Mouse (Mus musculus): ENCODE results near the gene Atl1.

Atl1 gene

DNA sequence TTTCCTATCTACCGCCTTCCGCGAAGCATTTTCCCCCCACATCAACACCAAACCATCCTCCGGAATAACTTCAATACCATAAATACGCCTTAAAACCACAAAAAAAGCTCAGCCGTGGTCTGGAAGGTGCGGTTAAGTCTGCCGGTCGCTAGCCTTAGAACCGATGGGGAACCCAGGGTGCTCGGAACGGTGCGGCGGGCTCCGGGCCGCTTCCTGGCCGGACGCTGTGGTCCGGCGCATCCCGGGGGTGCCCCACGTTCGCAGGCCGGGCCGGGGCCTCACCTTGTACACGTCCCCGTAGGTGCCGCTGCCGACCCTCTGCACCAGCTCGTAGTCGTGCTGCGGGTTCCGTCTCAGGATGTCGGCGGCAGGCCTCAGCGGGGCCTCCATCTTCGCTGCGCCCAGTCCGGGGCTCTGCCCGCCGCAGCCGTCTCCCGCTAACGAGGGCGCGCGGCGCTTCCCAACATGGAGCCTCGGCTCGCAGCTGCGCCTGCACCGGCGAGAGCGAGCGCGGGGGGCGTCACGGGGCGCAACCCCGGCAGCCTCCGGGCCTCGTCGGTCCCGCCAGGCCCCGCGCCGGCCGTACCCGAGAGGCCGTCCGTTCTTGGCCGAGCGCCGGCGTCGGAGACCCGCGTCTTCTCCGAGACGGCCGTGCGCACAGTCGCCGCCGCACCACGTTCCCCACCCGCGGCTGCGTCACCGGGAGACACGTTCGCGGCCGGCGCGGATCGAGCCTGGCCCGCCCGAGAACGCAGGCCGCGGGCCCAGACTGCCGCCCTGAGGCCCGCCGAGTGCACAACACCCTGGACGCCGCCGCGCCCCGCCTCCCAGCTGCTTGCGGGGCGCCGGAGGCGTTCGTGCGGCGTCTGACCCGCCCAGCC lies at the start of gene Atl1, which contains the start of gene Map4k5:
Atl1 (plus strand) TSS at position 244 of the 881 bp plus-strand sequence.
Map4k5 (minus strand) TSS at position 830 of the 881 bp plus-strand sequence.
- DNase-seq = peak; percentile 93 to 95

DNA sequence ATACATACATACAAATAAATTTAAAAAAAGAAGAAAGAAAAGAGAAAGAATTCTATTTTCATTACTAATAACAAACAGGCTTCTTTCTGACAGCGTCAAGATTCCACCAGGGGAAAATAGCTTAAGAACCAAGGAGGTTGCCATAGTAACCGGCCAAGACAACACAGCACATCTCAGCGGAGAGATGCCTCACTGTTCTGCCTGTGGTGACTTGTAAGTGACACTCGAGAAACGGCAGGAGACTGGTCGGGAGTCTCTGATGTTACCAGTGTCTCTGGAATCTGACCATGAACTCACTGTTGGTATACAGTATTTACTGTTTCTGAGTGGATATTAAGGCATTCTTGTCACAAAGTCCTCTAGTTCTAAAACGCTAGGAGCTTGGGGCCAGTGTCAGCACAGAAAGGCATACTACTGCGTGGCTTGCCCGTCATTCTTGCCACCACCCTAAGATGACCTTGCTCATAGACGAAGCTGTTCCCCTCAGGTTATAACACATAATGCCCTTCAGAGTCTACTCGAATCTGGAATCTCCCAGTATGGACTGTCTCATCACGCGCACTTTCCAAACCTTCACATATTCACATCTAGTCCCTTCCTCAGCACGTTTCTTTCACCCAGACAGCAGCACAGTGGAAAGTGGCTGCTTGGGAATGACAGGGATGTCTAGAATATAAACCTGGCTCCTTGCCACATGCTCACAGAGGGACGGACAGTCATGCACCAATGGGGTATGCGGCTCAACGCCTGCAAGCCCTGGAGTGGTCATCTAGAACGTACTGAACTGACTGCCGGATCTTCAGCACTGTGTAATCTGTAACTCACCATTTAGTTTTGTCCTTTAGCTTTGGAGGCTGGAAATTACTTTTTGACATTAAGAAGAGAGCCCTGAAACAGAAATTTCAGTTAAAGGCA lies 48.6 kb upstream of the Atl1 start:
- no peak for DNase-seq

- no peak for DNase-seq
Observed at GRCm38 (mm10) chr12:69845722-69846121, 46.7 kb upstream of the Atl1 start.

DNA sequence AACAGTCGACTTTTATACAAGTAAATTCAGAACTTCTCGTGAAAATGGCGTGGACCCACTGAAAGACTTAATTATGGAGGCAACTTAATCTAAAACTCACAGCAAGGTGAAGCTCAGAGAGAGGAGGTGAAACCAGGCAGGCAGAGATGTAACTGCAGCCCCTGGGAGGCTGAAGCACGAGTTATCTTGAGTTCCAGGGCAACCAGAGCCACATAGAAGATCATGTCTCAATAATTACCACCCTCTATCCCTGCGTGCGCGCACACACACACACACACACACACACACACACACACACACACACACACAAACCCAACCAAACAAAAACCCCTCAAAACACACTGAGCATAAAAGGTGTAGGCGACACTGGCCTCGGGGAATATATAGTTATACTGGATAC lies 45.9 kb upstream of the Atl1 start:
- no peak for DNase-seq

DNA sequence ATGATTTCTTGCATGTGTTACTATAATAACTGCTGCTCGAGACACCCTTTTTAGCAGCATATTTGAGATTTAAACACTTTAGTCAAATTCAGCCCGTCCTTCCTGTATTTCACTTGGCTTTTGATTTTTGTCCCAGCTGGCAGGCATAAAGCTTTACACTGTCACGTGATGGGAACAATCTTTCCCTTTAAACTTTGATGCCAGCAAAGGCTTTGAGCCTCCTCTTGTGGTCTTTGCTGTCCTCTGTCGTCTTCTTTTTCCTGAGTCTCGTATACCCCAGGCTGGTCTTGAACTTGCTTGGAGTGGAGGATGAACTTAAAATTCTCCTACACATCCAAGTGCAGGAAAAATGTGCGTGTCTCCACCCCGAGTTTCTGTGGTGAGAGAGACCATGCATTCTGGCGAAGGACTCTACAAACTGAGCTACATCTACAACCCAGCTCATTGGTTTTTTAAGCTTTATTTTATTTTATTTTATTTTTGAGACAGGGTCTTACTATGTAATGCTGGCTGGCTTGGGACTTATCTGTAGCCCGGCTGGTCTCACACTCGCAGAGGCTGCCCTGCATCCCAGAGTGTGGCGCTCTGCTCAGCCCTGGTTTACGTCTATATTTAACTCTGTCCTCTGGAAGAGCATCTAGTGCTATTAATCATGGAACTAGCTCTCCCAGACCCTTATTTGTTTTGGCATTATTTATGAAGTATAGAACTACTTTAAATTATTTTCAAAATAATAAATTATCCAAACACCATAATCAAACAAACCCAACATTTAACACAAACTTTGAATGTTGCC lies 44.1 kb upstream of the Atl1 start:
- DNase-seq = no peak

- DNase-seq = no peak
Observed at GRCm38 (mm10) chr12:69852288-69852687, 40.1 kb upstream of the Atl1 start.

- DNase-seq = no peak
Observed at GRCm38 (mm10) chr12:69853387-69853786, 39.0 kb upstream of the Atl1 start.

- DNase-seq = no peak
Observed at GRCm38 (mm10) chr12:69853942-69854341, 38.5 kb upstream of the Atl1 start.

DNA sequence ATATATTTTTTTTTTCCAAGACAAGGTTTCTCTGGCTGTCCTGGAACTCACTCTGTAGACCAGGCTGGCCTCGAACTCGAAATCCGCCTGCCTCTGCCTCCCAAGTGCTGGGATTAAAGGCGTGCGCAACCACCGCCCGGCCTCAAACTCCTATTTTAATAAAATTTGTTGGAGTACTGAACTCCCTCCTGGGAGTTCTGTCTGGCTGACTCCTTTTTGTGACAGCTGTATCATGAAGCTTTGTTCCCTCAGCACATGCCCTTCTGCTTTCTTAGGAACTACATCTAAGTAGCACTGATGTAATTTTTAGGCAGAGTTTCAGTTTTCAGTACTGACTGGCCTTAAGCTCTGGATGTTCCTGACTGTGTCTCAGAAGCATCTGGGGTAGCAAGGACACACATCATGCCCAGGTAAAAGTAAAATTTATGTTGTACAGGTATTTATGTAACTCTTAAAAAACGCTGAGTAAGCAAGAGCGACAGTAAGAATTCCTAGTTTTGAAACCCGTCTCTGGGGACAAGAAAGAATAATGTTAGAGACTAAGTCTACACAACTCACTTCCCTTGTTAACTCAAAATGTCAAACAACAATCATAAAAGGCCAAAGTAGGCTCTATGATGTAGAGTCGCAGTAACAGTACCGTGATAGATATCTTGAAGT lies 36.6 kb upstream of the Atl1 start:
- DNase-seq = no peak

- DNase-seq = no peak
Observed at GRCm38 (mm10) chr12:69856398-69856797, 36.0 kb upstream of the Atl1 start.

DNA sequence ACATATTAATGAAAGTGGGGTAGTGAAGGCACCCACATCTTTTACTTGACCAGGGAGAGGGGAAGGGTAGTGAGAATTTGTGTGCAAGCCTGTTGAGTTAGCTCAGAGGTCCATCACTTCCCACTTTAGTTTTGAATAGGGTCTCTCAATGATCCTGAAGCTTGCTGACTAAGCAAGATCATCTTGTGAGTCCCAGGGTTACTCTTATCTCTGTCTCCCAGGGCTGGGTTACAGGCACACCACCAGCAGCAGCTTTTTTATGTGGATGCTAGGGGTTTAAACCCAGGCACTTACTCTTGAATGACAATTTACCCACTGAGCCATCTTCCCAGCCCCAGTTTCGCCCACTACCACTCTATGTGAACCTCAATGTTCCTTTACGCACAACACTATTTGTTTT lies 34.8 kb upstream of the Atl1 start:
- no peak for DNase-seq

DNA sequence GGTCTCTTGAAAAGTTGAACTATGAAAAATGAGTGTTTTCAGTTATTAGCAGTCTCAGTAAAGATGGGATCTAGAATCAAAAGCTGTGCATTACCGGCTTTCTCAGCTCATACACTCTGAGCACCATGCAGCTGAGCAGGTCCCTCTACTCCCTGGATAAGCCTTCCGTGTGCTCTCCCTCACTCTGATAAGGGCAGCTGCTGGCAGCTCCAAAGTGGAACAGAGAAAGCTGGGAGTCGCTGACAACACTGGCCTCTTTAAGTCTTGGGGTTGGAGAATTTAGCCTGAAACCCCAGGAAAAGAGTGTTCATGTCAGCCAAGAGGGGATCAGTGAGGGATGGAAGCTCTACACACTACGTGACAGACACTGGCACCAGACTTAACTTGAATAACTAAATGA lies 33.6 kb upstream of the Atl1 start:
- DNase-seq = no peak

- DNase-seq = no peak
Observed at GRCm38 (mm10) chr12:69863505-69863904, 28.9 kb upstream of the Atl1 start.

- no peak for DNase-seq
Observed at GRCm38 (mm10) chr12:69864164-69864692, 28.2 kb upstream of the Atl1 start.

- no peak for DNase-seq
Observed at GRCm38 (mm10) chr12:69867338-69867737, 25.1 kb upstream of the Atl1 start.

DNA sequence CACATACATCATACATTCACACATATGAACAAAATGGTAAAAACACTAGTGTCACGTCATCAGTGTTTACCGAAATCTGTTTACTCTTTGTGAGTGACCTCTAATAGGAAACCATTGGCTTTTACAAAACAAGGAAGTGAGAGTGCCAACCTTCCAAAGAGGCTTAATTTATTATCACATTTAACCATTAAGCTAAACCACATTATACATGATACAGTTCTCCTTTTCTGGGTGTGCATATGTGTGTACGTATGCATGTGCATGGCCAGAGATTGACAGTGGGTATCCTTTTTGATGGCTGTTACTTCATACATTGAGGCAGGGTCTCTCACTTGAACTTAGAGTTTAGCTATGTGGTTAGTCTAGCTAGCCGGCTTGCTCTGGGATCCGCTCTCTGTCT lies 20.8 kb upstream of the Atl1 start:
- no peak for DNase-seq

DNA sequence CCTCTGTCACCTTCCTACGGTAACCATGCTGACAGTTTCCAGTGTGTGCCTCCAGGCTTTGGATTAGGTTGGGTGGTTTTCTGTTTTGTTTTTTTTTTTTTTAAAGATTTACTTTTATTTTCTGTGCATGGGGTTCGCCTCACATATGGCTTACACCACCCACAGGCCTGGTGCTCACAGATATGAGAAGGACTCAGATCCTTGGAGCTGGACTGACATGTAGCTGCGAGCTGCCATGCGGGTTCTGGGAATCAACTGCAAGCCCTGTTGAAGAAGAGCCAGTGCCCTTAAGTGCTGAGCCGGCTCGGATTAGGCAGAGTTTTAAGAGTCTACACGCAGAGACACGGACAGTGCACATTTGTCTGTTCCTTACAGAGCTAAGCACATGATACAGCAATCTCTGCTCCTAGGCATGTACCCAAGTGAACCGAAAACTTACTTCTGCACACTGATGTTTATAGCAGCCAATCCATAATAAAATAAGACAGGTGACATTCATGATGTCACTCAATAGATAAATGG lies 14.5 kb upstream of the Atl1 start:
- peak in 1 of 2 experiments; percentile 21 for DNase-seq

DNA sequence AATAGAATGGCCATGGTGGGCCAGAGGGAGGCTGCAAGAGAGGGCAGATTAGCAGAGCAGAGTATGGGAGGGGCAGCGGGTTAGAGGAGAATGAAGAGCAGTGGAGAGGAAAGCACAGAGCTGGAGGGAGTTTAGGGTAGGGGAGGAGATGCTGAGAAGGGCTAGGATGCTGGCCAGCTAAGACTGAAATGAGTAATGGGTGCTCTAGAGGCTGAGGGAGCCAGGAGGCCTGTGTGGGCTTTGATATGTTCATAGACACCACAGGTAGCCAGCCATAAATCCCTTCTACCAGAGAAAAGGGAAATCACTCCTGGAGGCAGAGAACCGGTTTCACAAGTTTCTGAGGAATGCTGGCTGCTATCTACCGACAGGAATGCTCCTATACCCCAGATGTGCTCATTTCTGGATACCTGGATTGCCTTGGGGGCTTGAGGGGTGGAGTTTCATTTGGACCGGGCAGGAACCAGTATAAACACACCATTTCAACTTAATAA lies 13.2 kb upstream of the Atl1 start:
- DNase-seq = no peak

- no peak for DNase-seq
Observed at GRCm38 (mm10) chr12:69879739-69880138, 12.7 kb upstream of the Atl1 start.

DNA sequence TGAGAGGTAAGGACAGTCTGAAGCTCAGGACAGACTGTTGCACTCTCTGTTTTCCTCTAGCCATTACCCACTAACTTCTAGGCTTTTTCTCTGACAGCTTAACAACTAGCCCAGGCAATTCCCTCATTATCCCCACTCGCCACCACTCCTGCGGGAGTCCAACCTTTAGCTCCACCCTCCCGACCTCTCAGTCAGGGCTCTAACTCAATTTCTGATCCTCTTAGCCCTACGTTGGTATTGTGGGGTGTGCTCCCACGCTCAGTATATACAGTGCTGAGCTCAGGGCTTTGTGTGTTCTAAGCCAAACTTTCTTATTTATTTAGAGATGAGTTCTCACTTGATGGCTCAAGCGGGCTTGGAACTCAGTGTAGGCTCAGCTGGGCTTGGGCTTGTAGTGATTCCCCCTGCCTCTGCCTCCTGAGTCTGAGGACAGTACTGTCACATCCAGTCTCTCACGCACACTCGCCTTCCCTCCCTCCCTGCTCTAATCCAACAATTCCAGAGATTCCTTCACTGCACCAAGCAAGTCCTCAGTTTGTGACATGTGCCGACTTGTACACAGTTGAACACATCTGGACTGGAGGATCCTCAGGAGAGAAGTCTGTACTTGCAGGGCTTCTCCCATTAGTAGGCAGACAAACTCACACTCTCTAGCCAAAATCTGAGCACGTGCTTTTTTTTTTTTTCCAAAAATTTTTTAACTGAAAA lies 11.1 kb upstream of the Atl1 start:
- DNase-seq = no peak

GRCm38 (mm10) chr12:69884053-69884452 lies 8.4 kb upstream of the Atl1 start:
- DNase-seq = no peak
